Mouse (Mus musculus) kidney, postnatal 10 days (tissue): ENCODE results near the gene Adamtsl5.
"Not testable (repeated sequence)": the region's sequence is repeated elsewhere in the genome, so short reads cannot be mapped to it uniquely, and the experiment has no call there.

Experiments
- DNase-seq: peaks from one replicate; pipeline ENCODE4 v3.0.0; 2021; ENCODE audit warnings: mixed read lengths

The Adamtsl5 gene

DNA sequence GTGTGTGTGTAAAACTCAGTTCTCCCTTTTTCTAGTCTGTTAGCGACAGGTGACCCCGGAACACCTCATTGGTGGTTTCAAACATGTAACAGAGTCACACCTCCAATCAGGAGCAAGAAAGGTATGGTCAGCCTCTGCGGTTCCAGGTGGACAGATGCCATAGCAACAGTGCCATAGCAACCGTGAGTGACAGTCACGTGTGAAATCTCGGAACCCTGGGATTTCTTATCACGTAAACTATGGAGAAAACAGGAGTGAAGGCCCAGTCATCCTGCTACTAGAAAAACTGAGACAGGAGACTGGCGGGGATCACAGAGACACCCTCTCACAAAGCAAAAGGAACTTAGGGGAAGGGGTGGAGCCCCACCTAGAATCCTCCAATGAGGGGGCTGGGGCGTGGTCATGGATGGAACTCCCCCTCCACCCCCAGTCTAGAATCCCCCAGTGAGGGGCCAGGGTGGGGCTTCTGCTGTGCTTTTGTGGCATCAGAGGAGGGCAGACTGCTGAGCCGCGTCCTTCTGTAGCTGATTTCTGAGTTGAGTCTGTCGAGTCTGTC is 23.3 kb upstream of the Adamtsl5 start:
- DNase-seq: peak; percentile 71

DNA sequence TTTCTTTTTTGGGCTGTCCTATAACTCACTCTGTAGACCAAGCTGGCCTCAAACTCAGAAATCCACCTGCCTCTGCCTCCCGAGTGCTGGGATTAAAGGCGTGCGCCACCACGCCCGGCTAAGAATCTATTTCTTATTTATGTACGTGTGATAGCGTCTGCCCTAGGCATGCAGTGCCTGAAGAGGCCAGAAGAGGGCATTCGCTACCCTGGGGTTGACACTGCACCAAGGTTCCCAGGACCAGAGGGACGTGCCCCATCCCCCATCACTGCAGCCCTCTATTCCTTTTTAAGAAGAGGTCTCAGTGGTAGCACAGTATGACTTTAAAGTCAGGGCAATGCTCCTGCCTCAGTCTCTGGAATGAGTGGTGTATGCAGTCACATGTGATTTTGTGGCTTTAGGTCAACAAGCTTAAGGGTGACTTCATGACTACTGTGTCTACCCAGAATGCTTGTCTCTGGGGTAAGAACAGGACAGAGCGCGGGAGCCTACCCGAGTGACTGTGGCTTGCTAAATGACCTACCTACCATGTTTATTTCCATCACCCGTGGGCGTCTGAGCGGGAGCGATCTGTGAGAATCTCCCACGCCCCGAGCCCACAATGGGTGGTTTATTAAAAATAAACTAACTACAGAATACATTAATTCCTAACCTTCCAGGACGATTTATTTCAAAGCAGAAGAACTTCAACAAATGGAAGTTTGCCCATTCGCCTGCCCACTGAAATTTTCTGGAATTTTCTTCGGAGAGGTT is 22.0 kb upstream of the Adamtsl5 start:
- DNase-seq: no peak

DNA sequence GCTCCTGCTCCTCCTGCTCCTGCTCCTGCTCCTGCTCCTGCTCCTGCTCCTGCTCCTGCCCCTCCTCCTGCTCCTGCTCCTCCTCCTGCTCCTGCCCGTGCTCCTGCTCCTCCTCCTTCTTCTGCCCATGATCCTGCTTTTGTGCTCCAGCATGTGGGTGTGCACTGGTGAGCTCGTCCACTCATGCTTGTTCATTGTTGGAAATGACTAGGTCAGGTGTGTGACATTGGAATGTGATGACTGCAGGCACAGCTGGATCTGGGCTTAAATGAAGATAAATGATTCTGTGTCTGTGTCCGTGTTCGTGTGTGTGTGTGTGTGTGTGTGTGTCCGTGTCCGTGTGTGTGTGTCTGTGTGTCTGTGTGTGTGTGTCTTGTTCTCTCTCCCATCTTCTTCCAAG is 20.2 kb upstream of the Adamtsl5 start:
- DNase-seq: no peak

DNA sequence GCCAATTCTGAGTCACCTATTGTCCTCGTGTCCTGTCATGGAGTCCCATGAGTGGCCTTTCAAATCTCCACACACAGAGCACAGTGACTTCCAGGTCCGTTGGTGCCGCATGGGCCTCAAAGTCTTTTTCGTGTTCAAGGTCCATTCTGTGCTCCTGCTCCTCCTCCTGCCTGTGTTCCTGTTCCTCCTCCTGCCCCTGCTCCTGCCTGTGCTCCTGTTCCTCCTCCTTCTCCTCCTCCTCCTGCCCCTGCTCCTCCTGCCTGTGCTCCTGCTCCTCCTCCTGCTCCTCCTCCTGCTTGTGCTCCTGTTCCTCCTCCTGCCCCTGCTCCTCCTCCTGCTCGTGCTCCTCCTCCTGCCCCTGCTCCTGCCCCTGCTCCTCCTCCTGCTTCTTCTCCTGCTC is 19.7 kb upstream of the Adamtsl5 start:
- DNase-seq: no peak

DNA sequence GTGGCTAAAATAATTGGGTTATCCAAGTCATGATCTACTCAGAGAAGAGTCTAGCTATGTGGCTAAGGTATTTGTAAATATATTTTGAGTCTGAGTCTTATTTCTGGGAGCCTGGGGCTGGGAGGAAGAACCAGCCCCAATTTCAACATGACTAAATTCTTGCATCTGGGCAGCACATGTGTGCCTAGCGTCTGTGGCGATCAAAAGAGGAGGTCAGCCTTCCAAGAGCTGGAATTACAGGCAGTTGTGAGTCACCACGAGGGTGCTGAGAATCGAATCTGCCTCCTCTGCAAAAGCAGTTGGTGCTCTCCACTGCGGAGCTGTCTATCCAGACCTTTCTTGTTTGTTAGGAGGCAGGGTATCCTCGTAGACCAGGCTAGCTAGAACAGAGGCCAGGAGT is 17.5 kb upstream of the Adamtsl5 start:
- no peak for DNase-seq

DNA sequence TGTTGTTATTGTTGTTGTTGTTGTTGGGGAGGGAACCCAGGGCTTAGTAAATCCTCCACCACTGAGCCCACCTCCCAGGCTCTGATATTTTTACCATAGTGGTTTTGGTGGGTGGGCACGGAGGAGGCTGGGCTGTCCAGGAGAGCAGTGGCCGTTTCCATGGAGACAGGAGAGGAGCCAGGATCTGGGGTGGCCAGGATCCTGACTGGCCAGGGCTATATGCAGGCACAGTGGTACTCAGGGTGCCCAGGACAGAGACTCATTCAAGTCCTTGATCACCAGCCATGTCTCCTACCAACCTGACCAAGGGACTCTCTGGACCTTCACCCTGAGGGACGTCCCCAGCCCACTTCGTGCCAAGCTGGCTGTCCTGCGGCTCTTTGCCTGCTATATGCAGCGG is 15.5 kb upstream of the Adamtsl5 start:
- DNase-seq: no peak

DNA sequence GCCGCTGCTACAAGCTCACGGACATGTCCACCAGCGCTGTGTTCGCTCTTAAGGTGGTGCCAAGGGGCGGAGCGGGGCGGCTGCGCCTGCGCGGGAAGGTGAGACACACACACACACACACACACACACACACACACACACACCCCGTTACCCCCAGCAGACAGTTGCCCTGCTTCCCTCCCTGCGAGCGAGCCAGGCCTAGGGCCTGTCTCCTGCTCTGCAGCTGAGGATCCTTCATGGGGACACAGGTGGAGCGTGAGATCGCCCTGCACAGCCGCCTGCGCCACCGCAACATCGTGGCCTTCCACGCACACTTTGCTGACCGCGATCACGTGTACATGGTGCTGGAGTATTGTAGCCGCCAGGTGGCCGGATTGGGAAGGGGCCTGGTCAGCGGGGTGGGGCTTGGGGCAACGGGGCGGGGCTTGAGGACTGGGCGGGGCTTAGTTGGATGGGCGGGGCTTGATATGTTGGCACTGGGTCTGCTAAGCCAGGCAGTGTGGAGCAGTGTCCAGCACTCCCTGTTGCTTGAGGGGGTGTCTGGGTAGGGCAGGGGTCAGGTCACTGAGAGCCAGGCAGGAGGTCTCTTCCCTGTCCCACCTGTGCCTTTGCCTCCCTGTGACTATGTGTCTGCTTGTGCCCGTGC is 9.9 kb upstream of the Adamtsl5 start:
- peak; percentile 65 for DNase-seq

DNA sequence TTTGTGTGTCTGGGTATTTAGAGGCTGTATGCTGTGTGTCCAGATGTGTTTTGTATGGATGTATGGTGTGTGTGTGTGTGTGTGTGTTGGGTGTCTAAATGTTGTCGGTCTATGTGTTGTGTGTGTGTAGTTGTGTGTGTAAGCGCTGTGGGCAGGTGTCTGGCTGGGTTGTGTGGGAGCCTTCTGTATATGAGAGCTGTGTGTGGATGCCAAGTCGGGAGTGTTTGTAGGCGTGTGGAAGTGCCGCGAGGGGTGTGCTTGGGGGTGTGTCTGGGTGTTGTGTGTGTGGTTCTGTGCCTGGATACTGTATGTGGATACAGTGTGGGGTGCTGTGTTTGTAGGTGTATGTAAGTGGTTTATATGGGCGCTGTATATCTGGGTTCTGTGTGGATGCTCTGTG is 9.1 kb upstream of the Adamtsl5 start:
- no peak for DNase-seq

DNA sequence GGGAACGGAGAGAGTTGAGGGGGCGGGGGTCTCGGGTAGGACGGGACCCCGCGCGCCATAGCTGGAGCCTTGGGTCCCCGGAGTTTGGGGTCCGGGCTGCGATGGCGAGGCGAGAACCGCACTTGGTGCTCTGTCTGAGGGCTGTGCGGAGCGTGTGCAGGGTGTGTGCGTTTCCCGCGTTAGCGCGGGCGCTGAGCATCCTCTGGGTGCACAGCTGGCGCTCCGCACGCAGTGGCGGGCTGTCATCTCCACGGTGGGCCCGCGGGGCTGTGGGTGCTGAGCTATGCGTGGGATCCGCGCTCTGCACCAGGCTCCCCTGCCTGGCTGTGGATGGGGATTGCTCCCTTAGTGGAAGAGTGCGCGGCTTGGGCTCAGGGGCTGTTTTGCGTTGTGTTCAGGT is 8.5 kb upstream of the Adamtsl5 start:
- no peak for DNase-seq

DNA sequence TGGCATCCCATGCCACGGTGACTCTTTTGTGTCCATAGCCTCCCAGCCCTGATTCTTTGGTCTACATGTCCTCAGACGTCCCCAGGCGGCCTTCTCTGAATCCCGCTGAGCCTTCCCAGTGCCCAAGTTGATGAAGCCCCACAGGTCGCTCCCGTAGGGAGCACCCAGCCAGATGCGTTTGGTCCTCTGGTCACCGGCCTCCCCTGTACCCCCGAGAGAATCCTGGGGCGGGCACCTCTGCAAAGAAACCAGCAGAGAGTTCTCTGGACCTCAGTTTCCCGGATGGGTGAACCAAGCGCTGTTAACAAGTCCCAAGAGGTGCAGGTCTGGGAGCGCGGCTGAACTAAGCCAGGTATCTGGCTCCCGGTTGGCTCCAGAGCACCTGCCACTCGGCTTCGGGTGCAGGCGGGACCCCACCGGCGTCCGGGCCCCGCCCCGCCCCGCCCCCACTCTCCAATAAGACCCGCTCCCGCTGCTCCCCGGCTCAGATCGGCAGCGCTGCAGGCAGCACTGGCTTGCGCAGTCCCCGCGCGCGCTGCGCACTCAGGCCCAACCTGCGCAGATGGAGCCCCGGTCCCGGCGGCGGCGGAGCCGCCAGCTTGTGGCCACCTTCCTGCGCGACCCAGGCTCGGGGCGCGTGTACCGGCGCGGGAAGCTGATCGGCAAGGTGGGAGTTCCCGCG is 7.9 kb upstream of the Adamtsl5 start, which contains the start of gene Plk5:
TSS of gene Plk5 (plus strand) at position 459 of the 682 bp plus-strand sequence.
- no peak for DNase-seq

DNA sequence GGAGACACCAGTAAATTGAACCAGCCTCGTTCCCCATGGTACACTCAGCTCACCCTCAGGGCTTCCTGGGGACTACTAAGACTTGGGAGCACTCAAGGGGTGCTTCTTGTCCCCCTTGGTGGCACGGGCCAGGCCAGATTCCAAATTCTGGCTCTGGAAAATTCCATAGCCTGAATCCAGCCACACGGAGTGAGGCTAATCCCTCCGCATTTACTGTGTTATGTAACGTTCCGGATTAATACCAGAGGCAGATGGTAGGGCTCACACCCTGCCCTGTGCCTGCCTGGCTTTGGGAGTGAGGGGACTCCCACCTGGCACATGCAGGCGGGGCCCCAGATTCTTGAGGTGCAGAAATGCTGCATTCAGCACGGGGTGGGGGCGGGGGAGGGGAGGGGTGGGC is 7.2 kb upstream of the Adamtsl5 start:
- DNase-seq: no peak

DNA sequence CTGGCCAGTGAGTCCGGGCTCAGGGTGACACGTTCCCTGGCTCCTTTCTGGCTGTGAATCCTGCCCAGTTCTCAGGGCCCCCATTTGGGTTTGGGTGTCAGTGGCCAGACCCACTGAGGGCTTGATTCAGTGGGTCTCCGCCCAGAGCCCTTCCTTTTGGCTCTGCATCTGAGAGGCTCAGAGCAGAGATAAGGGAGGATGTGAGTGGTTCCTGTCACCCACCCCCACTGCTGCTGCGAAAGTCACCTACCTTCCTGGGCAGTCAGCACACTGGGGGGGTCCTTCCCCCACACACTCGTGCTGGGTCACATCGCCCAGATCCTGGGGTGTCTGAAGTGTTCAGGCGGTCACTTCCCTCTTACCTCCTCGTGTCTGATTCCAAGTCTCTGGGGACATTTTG is 4.5 kb upstream of the Adamtsl5 start:
- DNase-seq: no peak

DNA sequence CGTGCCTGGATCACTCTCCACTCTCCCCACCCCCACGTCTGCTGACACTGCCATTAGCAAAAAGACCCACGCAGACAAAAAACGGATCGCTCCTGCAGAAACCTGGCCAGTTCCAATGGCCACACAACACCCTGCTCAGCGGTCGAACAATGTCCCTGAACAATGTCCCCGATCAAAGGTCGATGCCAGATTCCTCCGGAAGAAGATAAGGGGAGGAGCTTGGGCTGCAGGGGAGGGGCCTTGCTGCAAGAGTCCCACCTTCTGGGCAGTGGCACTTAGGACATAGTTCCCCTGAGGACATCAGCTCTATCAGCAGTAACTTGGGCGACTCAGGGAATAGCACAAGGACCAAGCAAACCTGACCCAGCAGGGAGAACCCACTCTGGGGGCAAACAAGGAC is 3.7 kb upstream of the Adamtsl5 start:
- DNase-seq: peak; percentile 62

DNA sequence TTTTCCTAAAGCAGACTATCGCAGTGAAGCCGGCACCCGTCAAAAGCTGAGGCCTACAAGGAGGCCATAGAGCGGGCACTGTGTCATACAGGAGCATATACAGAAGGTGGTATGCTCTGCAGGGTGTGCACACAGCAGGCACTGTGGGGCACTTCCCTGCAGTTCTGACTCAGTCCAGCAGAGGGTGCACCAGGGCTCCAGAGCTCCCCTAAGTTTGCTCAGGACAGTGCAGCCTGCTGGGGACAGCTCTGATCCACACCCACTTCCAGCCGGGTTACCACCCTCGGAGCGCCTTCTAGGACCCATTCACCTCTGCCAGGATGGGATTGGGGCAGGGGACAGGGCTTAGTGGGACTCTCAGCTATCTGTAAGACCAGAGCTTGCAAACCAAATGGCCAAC is 2.1 kb upstream of the Adamtsl5 start:
- DNase-seq: peak; percentile 94

DNA sequence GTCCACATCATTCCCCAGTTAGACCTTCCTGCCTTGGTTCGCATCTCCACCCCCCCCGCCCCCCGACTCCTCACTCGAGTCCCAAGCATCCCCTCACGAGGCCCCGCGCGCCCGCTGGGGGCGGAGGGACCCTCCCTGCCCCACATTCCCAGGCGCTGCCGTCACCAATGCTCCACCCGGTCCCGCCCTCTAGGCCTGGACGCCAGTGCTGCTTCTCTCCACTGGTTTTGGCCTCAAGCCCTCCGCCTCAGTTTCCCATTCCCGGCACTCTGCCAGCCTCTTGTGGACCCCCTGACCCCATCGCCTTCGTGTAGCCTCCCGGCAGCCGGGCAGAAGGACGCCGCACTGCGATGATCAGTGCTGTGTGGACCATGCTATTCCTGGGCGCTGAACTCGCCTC is 769 bp upstream of the Adamtsl5 start:
- peak; percentile 50 for DNase-seq

DNA sequence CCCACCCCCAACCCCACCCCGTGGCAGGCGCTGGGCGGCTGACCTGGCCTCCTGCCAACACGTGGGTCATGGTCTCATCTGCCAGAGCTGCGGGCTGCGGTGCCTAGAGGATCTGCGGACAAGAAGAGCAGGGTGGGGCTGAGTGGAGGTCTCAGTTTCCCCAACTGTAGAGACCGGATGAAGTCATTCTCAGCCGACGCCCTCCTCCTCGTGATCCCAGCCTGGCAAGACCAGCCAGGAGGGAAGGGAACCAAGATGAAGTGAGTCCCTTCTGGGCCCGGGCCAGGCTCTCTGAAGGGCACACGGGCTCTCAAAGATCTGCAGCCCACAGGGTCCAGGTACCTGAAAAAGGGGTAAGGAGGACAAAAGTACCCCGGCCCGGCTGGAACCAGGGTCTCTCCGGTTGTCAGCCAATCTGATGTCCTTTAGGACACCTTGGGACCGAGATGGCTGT is 671 bp downstream of the Adamtsl5 start:
- no peak for DNase-seq

DNA sequence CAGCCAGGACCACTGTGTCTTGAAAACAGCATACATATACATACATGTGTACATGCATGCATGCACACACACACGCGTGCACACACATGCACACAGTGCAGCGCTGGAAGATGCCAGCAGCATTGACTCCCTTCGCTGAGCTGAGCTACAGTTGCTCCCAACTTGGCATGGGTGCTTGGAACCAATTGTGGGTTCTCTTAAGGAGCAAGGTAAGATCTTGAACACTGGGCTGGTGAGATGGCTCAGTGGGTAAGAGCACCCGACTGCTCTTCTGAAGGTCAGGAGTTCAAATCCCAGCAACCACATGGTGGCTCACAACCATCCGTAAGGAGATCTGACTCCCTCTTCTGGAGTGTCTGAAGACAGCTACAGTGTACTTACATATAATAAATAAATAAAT is 2.3 kb downstream of the Adamtsl5 start:
- DNase-seq: not testable (repeated sequence)

DNA sequence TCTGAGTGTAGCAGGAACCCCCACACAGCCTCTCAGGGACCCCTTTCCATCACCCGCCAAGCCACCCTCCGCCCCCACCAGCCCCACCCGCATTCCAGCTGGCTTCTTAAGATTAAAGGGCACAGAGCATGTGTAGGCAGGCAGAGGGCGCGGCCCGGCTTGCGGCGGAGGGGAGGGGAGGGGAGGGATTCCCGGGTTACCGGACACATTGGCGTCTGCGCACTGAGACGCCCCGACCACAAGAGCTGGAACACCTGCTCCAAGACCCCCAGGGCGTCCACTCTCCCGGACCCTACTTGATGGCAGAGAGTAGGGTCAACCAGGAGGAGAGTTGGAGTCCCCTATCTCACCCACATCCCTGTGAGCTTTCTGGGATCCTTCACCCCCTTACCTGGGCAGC is 3.1 kb downstream of the Adamtsl5 start:
- peak; percentile 50 for DNase-seq

DNA sequence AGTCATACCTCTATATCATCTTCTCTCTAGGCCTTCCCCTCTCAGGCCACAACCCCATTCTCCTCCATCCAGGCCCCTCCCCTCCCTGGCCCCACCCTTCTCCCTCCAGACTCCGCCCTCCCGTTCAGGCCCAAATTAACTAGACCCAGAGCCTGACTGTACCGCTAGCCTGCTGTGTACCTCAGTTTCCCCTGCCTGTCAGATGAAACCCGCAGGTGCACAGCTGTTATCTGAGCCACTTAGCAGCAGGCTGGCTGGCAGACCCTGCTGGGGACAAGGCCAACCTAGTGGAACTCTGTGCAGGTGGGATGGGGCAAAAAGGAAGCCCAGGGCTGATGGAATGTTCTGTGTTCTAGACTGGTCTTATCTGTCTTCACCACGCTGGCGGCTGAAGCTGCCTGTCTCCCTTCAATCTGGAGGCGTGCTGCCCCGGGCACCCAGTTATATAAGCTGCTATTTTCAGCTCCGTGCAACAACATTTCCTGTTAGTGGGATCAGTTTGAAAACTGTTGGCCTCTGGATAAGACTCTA is 4.0 kb downstream of the Adamtsl5 start:
- no peak for DNase-seq

DNA sequence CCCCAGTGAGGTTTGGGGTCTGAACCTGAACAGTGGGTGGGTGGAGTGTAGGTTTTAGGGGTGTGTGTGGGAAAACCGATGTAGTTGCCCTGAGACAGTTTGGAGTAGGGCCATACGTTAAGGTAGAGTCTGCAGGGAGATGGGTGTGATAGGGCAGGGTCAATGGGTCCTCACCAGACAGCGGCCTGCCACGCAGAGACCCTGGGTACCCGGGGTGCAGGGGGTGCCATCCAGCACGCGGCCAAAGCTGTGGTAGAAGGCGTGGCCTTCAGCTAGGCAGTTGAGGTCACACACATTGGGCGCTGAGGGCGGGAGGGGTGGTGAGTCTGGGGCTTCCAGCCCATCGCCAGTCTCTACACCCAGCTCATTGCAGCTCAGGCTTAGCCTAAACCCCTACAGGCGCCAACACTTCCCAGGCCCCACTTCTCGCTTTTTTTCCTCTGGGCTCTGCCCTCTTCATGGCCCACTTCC is 4.8 kb downstream of the Adamtsl5 start:
- DNase-seq: no peak

DNA sequence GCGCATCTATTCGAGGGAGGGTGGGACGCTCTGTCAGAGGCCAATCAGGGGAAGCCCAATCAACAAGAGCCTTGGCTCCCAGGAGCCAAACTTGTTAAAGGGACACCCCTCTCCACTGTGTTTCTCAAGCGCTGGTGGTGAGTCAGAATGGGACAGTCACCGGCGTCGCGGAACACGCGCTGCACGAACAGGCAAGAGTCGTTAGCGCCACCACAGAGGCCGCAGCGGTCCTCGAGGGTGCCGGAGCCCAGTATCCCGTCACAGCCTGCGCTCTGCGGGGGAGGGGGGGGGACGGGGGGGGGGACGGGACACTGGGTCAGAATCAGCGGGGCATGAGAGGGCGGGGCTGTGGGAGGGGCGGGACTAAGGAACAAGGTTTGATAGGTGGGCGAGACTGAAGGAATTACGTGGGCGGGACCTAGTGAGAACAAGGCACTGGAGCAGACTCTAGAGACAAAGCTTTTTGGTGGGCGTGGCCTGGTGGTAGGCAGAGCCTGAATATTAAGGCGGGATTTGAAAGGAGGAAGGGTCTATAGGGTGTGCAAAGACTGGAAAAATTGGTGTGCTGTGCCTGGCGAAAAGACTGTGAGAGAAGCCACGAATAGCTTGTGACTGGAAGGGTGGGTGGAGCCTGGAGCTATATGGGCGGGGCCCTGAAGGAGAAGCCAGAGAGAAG is 5.3 kb downstream of the Adamtsl5 start:
- peak; percentile 78 for DNase-seq

DNA sequence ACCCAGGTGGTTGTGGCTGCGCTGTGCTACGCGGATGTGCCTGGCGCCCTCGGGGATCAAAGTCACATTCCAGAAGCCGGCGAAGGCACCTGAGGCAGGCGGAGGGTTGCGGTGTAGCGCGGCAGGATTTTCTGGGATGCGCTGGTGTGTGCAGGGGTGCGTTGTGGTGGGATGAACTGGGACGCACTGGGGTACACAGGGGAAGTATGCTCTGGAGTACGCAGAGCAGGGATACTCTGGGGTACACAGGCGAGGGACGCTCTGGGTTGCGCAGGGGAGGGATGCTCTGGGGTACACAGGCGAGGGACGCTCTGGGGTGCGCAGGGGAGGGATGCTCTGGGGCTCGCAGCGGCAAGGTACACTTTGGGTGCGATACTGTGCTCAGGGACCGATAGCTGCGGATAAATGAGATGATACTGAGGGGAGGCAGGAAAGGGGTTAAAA is 5.9 kb downstream of the Adamtsl5 start:
- no peak for DNase-seq
